Mouse (Mus musculus) thymus, adult 2 months (tissue): ENCODE measurements around the gene Lnx1.

Experiments
- CTCF ChIP-seq: fragments of 200-500 bp; IDR thresholded peaks from 2 replicates; pipeline ENCODE4 v1.5.1; 2012; ENCODE audit warnings: mild to moderate bottlenecking, control low read depth, low read length, moderate library complexity, borderline replicate concordance; ENCODE audit not compliant: control insufficient read depth, poor library complexity, insufficient read depth; ENCODE audit errors: extremely low read depth
- POLR2A ChIP-seq: fragments of 200-500 bp; IDR thresholded peaks from 2 replicates; pipeline ENCODE4 v1.6.1; 2012; ENCODE audit warnings: mild to moderate bottlenecking, low read length, control low read depth, moderate library complexity; ENCODE audit not compliant: control insufficient read depth, poor library complexity, insufficient read depth; ENCODE audit errors: extremely low read depth

GRCm38 (mm10) chr5:74613491-74614151 lies 89.1 kb downstream of the Lnx1 start:
- no peak for TF ChIP-seq CTCF
- no peak for TF ChIP-seq POLR2A
